Mouse (Mus musculus): ENCODE measurements around the gene Ifna14. TPM values are rescaled to one million over a fixed set of nuclear protein-coding genes. Genes with fewer than 3 reads are reported as not detected.

The Ifna14 gene
- polyA plus RNA-seq, 1 experiment, result not detected

DNA sequence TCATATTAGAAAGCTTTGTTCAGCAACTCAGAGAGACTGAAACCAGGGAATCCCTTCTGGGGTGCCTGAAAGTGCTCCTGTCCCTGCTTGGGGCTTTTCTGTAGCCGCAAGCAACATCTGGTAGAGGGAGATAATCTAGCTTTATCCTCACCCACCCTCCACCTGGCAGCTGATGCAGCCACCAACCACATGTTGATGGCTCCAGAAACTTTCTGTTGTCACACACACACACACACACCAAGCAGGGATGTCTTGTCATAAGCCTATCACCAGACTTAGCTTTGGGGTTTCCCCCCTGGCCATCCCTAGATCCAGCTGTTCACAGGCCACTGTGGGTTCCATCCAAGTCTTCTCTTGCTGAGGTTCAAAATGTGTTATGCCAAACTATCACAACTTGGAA, 35.9 kb downstream of the Ifna14 start:
- DNase-seq, result no peak
- Histone ChIP-seq H3K4me3 (replicated peaks; ENCODE audit: extremely low read depth, low read depth, low read length) (no peak overlapping the region), H3K4me1 (ENCODE audit: control insufficient read depth, insufficient read depth, low read length) (peaks cover 11% of the 10 kb centered on the region; the same call in 1 of the 2 replicates)
- 81% methylated on average over 1 of the region's 1 CpGs for WGBS
- TF ChIP-seq CTCF (IDR thresholded peaks at IDR 0.05; ENCODE audit: insufficient read depth, low read length), result no peak
- TF ChIP-seq POLR2A (IDR thresholded peaks at IDR 0.05; ENCODE audit: borderline replicate concordance, extremely low read depth, low read depth, low read length), result no peak

DNA sequence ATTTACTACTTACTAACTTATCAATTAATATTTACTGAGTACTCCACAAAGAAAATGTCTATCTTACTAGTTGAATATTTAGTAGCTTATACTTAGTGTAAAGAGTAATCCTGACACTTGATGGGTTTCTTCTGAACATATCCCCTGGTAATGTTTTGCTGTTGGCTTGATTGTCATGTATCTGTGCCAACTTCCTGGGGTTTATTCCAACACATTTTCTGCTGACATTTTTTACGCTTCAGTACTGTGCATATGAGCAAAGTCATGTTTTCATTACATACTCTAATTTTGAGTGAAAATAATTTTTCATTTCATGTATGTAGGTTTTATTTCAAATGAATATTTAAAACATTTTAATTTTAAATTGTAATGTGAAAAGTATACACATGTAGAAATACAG, 36.7 kb downstream of the Ifna14 start:
- Histone ChIP-seq H3K4me3 (replicated peaks; ENCODE audit: extremely low read depth, low read depth, low read length) (no peak overlapping the region), H3K4me1 (ENCODE audit: control insufficient read depth, insufficient read depth, low read length) (peaks cover 11% of the 10 kb centered on the region; the same call in 1 of the 2 replicates)
- WGBS, result 44% methylated on average over 1 of the region's 1 CpGs
- DNase-seq, result no peak
- TF ChIP-seq CTCF (IDR thresholded peaks at IDR 0.05; ENCODE audit: insufficient read depth, low read length), result no peak
- TF ChIP-seq POLR2A (IDR thresholded peaks at IDR 0.05; ENCODE audit: borderline replicate concordance, extremely low read depth, low read depth, low read length), result no peak

GRCm38 (mm10) chr4:88533499-88533898, 38.1 kb downstream of the Ifna14 start:
- H3K4me3 ChIP-seq (replicated peaks; ENCODE audit: extremely low read depth, low read depth, low read length), result no peak overlapping the region
- TF ChIP-seq POLR2A (IDR thresholded peaks at IDR 0.05; ENCODE audit: borderline replicate concordance, extremely low read depth, low read depth, low read length) (no peak), CTCF (IDR thresholded peaks at IDR 0.05; ENCODE audit: insufficient read depth, low read length) (no peak)
- DNase-seq, result no peak
- 97% methylated on average over 2 of the region's 2 CpGs for WGBS
- H3K4me1 ChIP-seq (ENCODE audit: control insufficient read depth, insufficient read depth, low read length), result peaks cover 11% of the 10 kb centered on the region; the same call in 1 of the 2 replicates

DNA sequence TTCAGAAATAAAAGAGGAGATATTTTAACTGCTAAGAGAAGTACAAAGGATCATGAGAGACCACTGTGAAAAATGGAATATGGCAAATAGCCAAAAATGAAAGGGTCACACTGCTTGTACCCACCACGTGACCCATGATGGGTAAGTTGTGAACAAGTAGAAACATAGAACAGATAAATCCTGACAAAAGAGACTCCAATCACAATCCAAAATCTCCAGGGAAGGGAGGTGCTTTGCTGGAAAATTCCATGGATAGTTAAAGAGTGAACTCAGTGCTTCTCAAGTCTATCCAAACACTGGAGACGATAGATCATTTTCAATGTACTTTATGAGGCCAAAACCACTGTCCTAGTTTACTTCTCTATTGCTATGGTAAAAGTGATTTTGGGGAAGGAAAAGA, 40.7 kb downstream of the Ifna14 start:
- WGBS, result 56% methylated on average over 2 of the region's 2 CpGs
- DNase-seq, result no peak

GRCm38 (mm10) chr4:88530271-88530670, 41.3 kb downstream of the Ifna14 start:
- WGBS, result 73% methylated on average over 4 of the region's 4 CpGs
- TF ChIP-seq CTCF (IDR thresholded peaks at IDR 0.05; ENCODE audit: insufficient read depth, low read length) (no peak), POLR2A (IDR thresholded peaks at IDR 0.05; ENCODE audit: borderline replicate concordance, extremely low read depth, low read depth, low read length) (no peak)
- H3K4me3 ChIP-seq (replicated peaks; ENCODE audit: extremely low read depth, low read depth, low read length), result no peak overlapping the region
- no peaks in the 10 kb centered on the region for H3K4me1 ChIP-seq (ENCODE audit: control insufficient read depth, insufficient read depth, low read length)
- no peak for DNase-seq

More for the DNA sequence above, 40.7 kb downstream of the Ifna14 start:
- H3K4me3 ChIP-seq (replicated peaks; ENCODE audit: extremely low read depth, low read depth, low read length), result no peak overlapping the region
- TF ChIP-seq POLR2A (IDR thresholded peaks at IDR 0.05; ENCODE audit: borderline replicate concordance, extremely low read depth, low read depth, low read length) (no peak), CTCF (IDR thresholded peaks at IDR 0.05; ENCODE audit: insufficient read depth, low read length) (no peak)
- H3K4me1 ChIP-seq (ENCODE audit: control insufficient read depth, insufficient read depth, low read length), result no peaks in the 10 kb centered on the region

GRCm38 (mm10) chr4:88526379-88527049, 45.1 kb downstream of the Ifna14 start:
- H3K4me1 ChIP-seq (ENCODE audit: control insufficient read depth, insufficient read depth, low read length), result no peaks in the 10 kb centered on the region
- DNase-seq, result no peak
- no peak overlapping the region for H3K4me3 ChIP-seq (replicated peaks; ENCODE audit: extremely low read depth, low read depth, low read length)
- TF ChIP-seq CTCF (IDR thresholded peaks at IDR 0.05; ENCODE audit: insufficient read depth, low read length), result no peak
- no peak for TF ChIP-seq POLR2A (IDR thresholded peaks at IDR 0.05; ENCODE audit: borderline replicate concordance, extremely low read depth, low read depth, low read length)
- 78% methylated on average over 5 of the region's 5 CpGs for WGBS

- Histone ChIP-seq H3K4me3 (replicated peaks; ENCODE audit: extremely low read depth, low read depth, low read length) (no peak overlapping the region), H3K4me1 (ENCODE audit: control insufficient read depth, insufficient read depth, low read length) (no peaks in the 10 kb centered on the region)
- no peak for DNase-seq
- TF ChIP-seq POLR2A (IDR thresholded peaks at IDR 0.05; ENCODE audit: borderline replicate concordance, extremely low read depth, low read depth, low read length), result no peak
- TF ChIP-seq CTCF (IDR thresholded peaks at IDR 0.05; ENCODE audit: insufficient read depth, low read length), result no peak
- WGBS, result 71% methylated on average over 3 of the region's 3 CpGs
These were observed 46.2 kb downstream of the Ifna14 start for GRCm38 (mm10) chr4:88525393-88525792.

- no peak for DNase-seq
- Histone ChIP-seq H3K4me3 (replicated peaks; ENCODE audit: extremely low read depth, low read depth, low read length) (no peak overlapping the region), H3K4me1 (ENCODE audit: control insufficient read depth, insufficient read depth, low read length) (no peaks in the 10 kb centered on the region)
- 0 out of 2 replicates have a peak, but pooled peaks have one; percentile 21 for TF ChIP-seq CTCF (IDR thresholded peaks at IDR 0.05; ENCODE audit: insufficient read depth, low read length)
- TF ChIP-seq POLR2A (IDR thresholded peaks at IDR 0.05; ENCODE audit: borderline replicate concordance, extremely low read depth, low read depth, low read length), result no peak
These were observed 48.4 kb downstream of the Ifna14 start for GRCm38 (mm10) chr4:88523241-88523640.

DNA sequence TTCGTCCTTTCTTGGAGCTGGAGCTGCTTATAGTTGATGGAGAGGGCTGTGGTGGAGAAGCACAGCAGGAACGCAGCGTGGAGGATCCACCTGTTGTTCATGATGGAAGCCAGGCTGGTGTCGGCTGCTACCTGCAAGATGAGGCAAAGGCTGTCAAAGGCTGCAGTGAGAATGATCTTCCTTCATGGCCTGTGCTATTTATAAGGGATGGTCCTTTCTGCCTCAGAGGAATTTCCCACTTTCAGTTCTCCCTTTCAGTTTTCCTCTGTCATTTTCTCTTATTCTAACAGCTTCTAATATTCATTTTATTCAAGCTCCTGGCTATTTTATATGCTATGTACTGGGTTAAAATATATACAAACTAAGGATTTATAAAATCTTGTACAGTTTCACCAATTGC, 48.9 kb downstream of the Ifna14 start, which contains the start of gene Ifnb1:
Gene Ifnb1, minus strand, starts transcription at position 101 of the 400 bp plus-strand sequence.
- TF ChIP-seq POLR2A (IDR thresholded peaks at IDR 0.05; ENCODE audit: borderline replicate concordance, extremely low read depth, low read depth, low read length) (no peak), CTCF (IDR thresholded peaks at IDR 0.05; ENCODE audit: insufficient read depth, low read length) (no peak)
- Histone ChIP-seq H3K4me3 (replicated peaks; ENCODE audit: extremely low read depth, low read depth, low read length) (no peak within 1 kb of the TSS), H3K4me1 (ENCODE audit: control insufficient read depth, insufficient read depth, low read length) (no peaks in the 10 kb centered on the region)
- no peak for DNase-seq
- 86% methylated on average over 4 of the region's 4 CpGs for WGBS

Other genes with a start within 250 kb of the Ifna14 start
- gene Hacd4, start 132.9 kb downstream of the Ifna14 start, polyA plus RNA-seq (2012; rRNA removed), result 2.6 and 3.6 TPM in 2 replicates
- gene Ifnb1, start 49.0 kb downstream of the Ifna14 start, polyA plus RNA-seq (2012; rRNA removed), result not detected in 2 replicates
- not detected in 2 replicates for gene Ifna15, start 13.6 kb downstream of the Ifna14 start, polyA plus RNA-seq (2012; rRNA removed)
- gene Ifna9, start 20.6 kb upstream of the Ifna14 start, polyA plus RNA-seq (2012; rRNA removed), result not detected in 2 replicates
- not detected in 2 replicates for gene Ifna12, start 31.6 kb upstream of the Ifna14 start, polyA plus RNA-seq (2012; rRNA removed)
- not detected in 2 replicates for gene C87499, start 62.6 kb upstream of the Ifna14 start, polyA plus RNA-seq (2012; rRNA removed)
- gene Ifna13, start 72.7 kb upstream of the Ifna14 start, polyA plus RNA-seq (2012; rRNA removed), result not detected in 2 replicates
- gene Ifna16, start 105.1 kb upstream of the Ifna14 start, polyA plus RNA-seq (2012; rRNA removed), result not detected in 2 replicates
- gene Ifna2, start 112.1 kb upstream of the Ifna14 start, polyA plus RNA-seq (2012; rRNA removed), result not detected in 2 replicates
- gene Ifnab, start 119.6 kb upstream of the Ifna14 start, polyA plus RNA-seq (2012; rRNA removed), result not detected in 2 replicates
- 0.19 and 0.33 TPM in 2 replicates for gene Gm26566, start 150.0 kb upstream of the Ifna14 start, polyA plus RNA-seq (2012; rRNA removed)
- gene Klhl9, start 150.7 kb upstream of the Ifna14 start, polyA plus RNA-seq (2012; rRNA removed), result 19.6 and 19.7 TPM in 2 replicates
- gene Gm13271, start 183.1 kb upstream of the Ifna14 start, polyA plus RNA-seq (2012; rRNA removed), result not detected in 2 replicates
- not detected in 2 replicates for gene Gm13283, start 188.3 kb upstream of the Ifna14 start, polyA plus RNA-seq (2012; rRNA removed)
- not detected in 2 replicates for gene Gm13290, start 202.0 kb upstream of the Ifna14 start, polyA plus RNA-seq (2012; rRNA removed)
- gene Gm13289, start 205.1 kb upstream of the Ifna14 start, polyA plus RNA-seq (2012; rRNA removed), result not detected in 2 replicates
- gene Gm13272, start 208.1 kb upstream of the Ifna14 start, polyA plus RNA-seq (2012; rRNA removed), result not detected in 2 replicates
- not detected in 2 replicates for gene Ifnz, start 210.3 kb upstream of the Ifna14 start, polyA plus RNA-seq (2012; rRNA removed)
- gene Gm13276, start 213.9 kb upstream of the Ifna14 start, polyA plus RNA-seq (2012; rRNA removed), result not detected in 2 replicates
- gene Gm13277, start 216.8 kb upstream of the Ifna14 start, polyA plus RNA-seq (2012; rRNA removed), result not detected in 2 replicates
- not detected in 2 replicates for gene Gm13278, start 219.8 kb upstream of the Ifna14 start, polyA plus RNA-seq (2012; rRNA removed)
- not detected in 2 replicates for gene Gm13275, start 222.7 kb upstream of the Ifna14 start, polyA plus RNA-seq (2012; rRNA removed)
- gene Gm13279, start 225.6 kb upstream of the Ifna14 start, polyA plus RNA-seq (2012; rRNA removed), result not detected in 2 replicates
- not detected in 2 replicates for gene Gm13285, start 227.9 kb upstream of the Ifna14 start, polyA plus RNA-seq (2012; rRNA removed)
- gene Gm13287, start 231.5 kb upstream of the Ifna14 start, polyA plus RNA-seq (2012; rRNA removed), result not detected in 2 replicates
- gene Gm13288, start 233.7 kb upstream of the Ifna14 start, polyA plus RNA-seq (2012; rRNA removed), result not detected in 2 replicates
- gene Ifna7, start 244.4 kb upstream of the Ifna14 start, polyA plus RNA-seq (2012; rRNA removed), result not detected in 2 replicates
- not detected in 2 replicates for gene Ifna11, start 248.2 kb upstream of the Ifna14 start, polyA plus RNA-seq (2012; rRNA removed)

Measured in lung, adult 2 months (tissue).